ENCODE assay signal across 19 mouse cellular contexts in the genomic region with DNA sequence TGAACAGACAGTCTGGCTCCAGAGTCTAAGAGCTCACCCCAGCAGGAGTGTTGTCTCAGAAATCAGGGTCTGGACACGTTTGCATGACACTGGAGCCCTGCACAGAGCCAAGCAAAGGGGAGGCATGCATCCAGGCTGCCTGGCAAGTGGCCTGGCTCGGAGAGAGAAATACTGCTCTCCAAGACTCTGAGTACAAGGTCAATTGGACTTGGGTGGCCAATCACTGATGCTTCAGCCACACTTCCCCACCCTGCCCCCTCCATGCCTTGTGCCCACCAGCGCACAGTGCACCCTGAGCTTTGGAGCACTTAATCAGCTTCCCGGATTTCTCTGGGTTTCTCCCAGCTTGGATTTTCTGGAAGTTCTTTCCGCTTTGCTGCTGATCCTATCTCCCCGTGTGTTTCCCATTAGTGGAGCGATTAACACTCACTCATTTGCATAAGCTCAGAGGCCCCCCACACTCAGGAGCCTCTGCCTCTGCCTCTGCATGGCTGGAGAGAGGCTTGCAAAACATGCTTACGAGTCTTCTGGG. TPM values are rescaled to one million over a fixed set of nuclear protein-coding genes. Genes with fewer than 3 reads are reported as not detected.
DNase-seq lines count a peak whose midpoint lies in the region; ATAC-seq and TF ChIP-seq lines count a peak whose summit lies in the region.
"Had no signal": no experiment of that assay in that cellular context is flagged by ENCODE, and none has a peak within 500 bp of the region (broad histone marks: within the 10 kb centered on the region; RNA-seq: fewer than 3 reads in every experiment).

No protein-coding gene starts in this region.

- no peaks in the 10 kb centered on the region for H3K9me3 ChIP-seq in kidney, postnatal 0 days (replicated peaks; ENCODE audit: low read length)
- H3K9me3 ChIP-seq in midbrain, embryonic 14.5 days (ENCODE audit: control insufficient read depth, low read length): no peaks in the 10 kb centered on the region
- H3K9me3 ChIP-seq in heart, embryonic 10.5 days: no peaks in the 10 kb centered on the region
- H3K9me3 ChIP-seq: heart, embryonic 15.5 days; limb, embryonic 13.5 days; lung, embryonic 15.5 days had no signal

- no peaks in the 10 kb centered on the region for H3K4me1 ChIP-seq in kidney, postnatal 0 days (replicated peaks; ENCODE audit: insufficient read depth, low read length)
- no peaks in the 10 kb centered on the region for H3K4me1 ChIP-seq in midbrain, embryonic 14.5 days (ENCODE audit: control insufficient read depth, insufficient read depth, low read length)
- peaks cover 8% of the 10 kb centered on the region for H3K4me1 ChIP-seq in heart, embryonic 10.5 days
- H3K4me1 ChIP-seq: heart, embryonic 15.5 days; limb, embryonic 13.5 days; lung, embryonic 15.5 days had no signal

- H3K36me3 ChIP-seq in kidney, postnatal 0 days (ENCODE audit: insufficient read depth, low read length): no peaks in the 10 kb centered on the region
- H3K36me3 ChIP-seq in midbrain, embryonic 14.5 days (ENCODE audit: control insufficient read depth, insufficient read depth, low read length): no peaks in the 10 kb centered on the region
- H3K36me3 ChIP-seq in heart, embryonic 10.5 days: no peaks in the 10 kb centered on the region
- H3K36me3 ChIP-seq: heart, embryonic 15.5 days; limb, embryonic 13.5 days; lung, embryonic 15.5 days had no signal

- no peak overlapping the region for H3K27ac ChIP-seq in kidney, postnatal 0 days
- H3K27ac ChIP-seq in midbrain, embryonic 14.5 days (replicated peaks; ENCODE audit: low read depth, low read length): no peak overlapping the region
- H3K27ac ChIP-seq in heart, embryonic 10.5 days: no peak overlapping the region
- H3K27ac ChIP-seq: heart, embryonic 15.5 days; limb, embryonic 13.5 days; lung, embryonic 15.5 days had no signal

- no peak for TF ChIP-seq CTCF in kidney, postnatal 0 days (IDR thresholded peaks at IDR 0.05; ENCODE audit: low read depth)

- H3K4me2 ChIP-seq in kidney, postnatal 0 days (ENCODE audit: low read length): no peak overlapping the region
- no peak overlapping the region for H3K4me2 ChIP-seq in midbrain, embryonic 14.5 days (ENCODE audit: low read length)
- H3K4me2 ChIP-seq: heart, embryonic 15.5 days; limb, embryonic 13.5 days; lung, embryonic 15.5 days had no signal

- 19% methylated on average over 8 of the region's 8 CpGs for WGBS in kidney, postnatal 0 days
- 19% methylated on average over 8 of the region's 8 CpGs for WGBS in midbrain, embryonic 14.5 days
- WGBS in heart, embryonic 10.5 days: 19% methylated on average over 8 of the region's 8 CpGs

- ATAC-seq in kidney, postnatal 0 days (replicated peaks; ENCODE audit: low FRiP score, low read depth): no peak
- ATAC-seq in midbrain, embryonic 14.5 days (ENCODE audit: low FRiP score, low TSS enrichment): no peak
- ATAC-seq: forebrain, embryonic 14.5 days had no signal

- H3K9ac ChIP-seq in kidney, postnatal 0 days (ENCODE audit: low read depth, low read length): no peak overlapping the region
- H3K9ac ChIP-seq in midbrain, embryonic 14.5 days (replicated peaks; ENCODE audit: low read length): no peak overlapping the region
- H3K9ac ChIP-seq: heart, embryonic 15.5 days; limb, embryonic 13.5 days; lung, embryonic 15.5 days had no signal

- H3K27me3 ChIP-seq in kidney, postnatal 0 days (ENCODE audit: insufficient read depth, low read length): no peaks in the 10 kb centered on the region
- H3K27me3 ChIP-seq in midbrain, embryonic 14.5 days (ENCODE audit: control insufficient read depth, insufficient read depth, low read length): no peaks in the 10 kb centered on the region
- H3K27me3 ChIP-seq in heart, embryonic 10.5 days (ENCODE audit: insufficient read depth, poor library complexity, severe bottlenecking): peaks cover 14% of the 10 kb centered on the region; the same call in 1 of the 2 replicates
- H3K27me3 ChIP-seq: lung, embryonic 15.5 days had no signal

- H3K4me3 ChIP-seq in kidney, postnatal 0 days (replicated peaks; ENCODE audit: low read depth, low read length): no peak overlapping the region
- H3K4me3 ChIP-seq in midbrain, embryonic 14.5 days (replicated peaks; ENCODE audit: low read depth, low read length): no peak overlapping the region
- H3K4me3 ChIP-seq in heart, embryonic 10.5 days: no peak overlapping the region
- H3K4me3 ChIP-seq: heart, embryonic 15.5 days; limb, embryonic 13.5 days; lung, embryonic 15.5 days had no signal

- DNase-seq in adrenal gland, postnatal 25 days: peak; percentile 5
- DNase-seq in adrenal gland, adult (ENCODE audit: inconsistent age in 2 of 2, low spot score in 1 of 2): no peak
- DNase-seq in kidney, postnatal 0 days (ENCODE audit: low spot score): peak; percentile 18
- DNase-seq in kidney, postnatal 36 days: no peak
- peak; percentile 64 for DNase-seq in R1 (ENCODE audit: low read depth, low spot score)
- peak; percentile 10 for DNase-seq in midbrain, embryonic 14.5 days
- no peak for DNase-seq in gastrocnemius, postnatal 10 days
- DNase-seq in heart, embryonic 10.5 days (ENCODE audit: low spot score): no peak
- DNase-seq: cerebellum, adult 18-20 months; gastrocnemius, postnatal 14 days; kidney, adult 18-20 months had no signal

RNA-seq across cellular contexts. Expression of gene Foxd2, which starts 32.2 kb away (rescaled TPM):
- 1.1 and 1.6 TPM in 2 replicates for total RNA-seq in adrenal gland, postnatal 25 days (2021)
- 3.9 and 6.3 TPM in 2 replicates for polyA plus RNA-seq in kidney, postnatal 0 days (2015; fragmentation: Nextera tagmentation; extraction: Ambion mirVana)
- 0.11 and 0.54 TPM in 2 replicates for polyA plus RNA-seq in midbrain, embryonic 14.5 days (2014; fragmentation: Nextera tagmentation; extraction: Ambion mirVana)
- under 1 TPM; 0.85 to 0.90 TPM for total RNA-seq in gastrocnemius, postnatal 10 days (2021)
- polyA plus RNA-seq in heart, embryonic 10.5 days (2016; fragmentation: Nextera tagmentation; extraction: Ambion mirVana): 0.42 and 1.3 TPM in 2 replicates
- polyA plus RNA-seq: heart, embryonic 15.5 days had no signal

RNA-seq across cellular contexts. Expression of gene Foxe3, which starts 49.3 kb away (rescaled TPM):
- total RNA-seq in adrenal gland, postnatal 25 days (2021): not detected in 2 replicates
- polyA plus RNA-seq in kidney, postnatal 0 days (2015; fragmentation: Nextera tagmentation; extraction: Ambion mirVana): not detected in 2 replicates
- not detected in 2 replicates for polyA plus RNA-seq in midbrain, embryonic 14.5 days (2014; fragmentation: Nextera tagmentation; extraction: Ambion mirVana)
- total RNA-seq in gastrocnemius, postnatal 10 days (2021): not detected
- polyA plus RNA-seq in heart, embryonic 10.5 days (2016; fragmentation: Nextera tagmentation; extraction: Ambion mirVana): 0.62 TPM in 1 of 2 replicates, not detected in the other
- total RNA-seq: gastrocnemius, postnatal 14 days; layer of hippocampus, postnatal 14 days; MEL had no signal
- polyA plus RNA-seq: embryonic facial prominence, embryonic 14.5 days; forebrain, embryonic 14.5 days; heart, embryonic 15.5 days; limb, embryonic 13.5 days; lung, embryonic 15.5 days; thymus, postnatal 0 days had no signal

RNA-seq across cellular contexts. Expression of gene Gm12830, which starts 55.0 kb away (rescaled TPM):
- total RNA-seq in adrenal gland, postnatal 25 days (2021): not detected in 2 replicates
- polyA plus RNA-seq in kidney, postnatal 0 days (2015; fragmentation: Nextera tagmentation; extraction: Ambion mirVana): 0.07 TPM in 1 of 2 replicates, not detected in the other
- not detected in 2 replicates for polyA plus RNA-seq in midbrain, embryonic 14.5 days (2014; fragmentation: Nextera tagmentation; extraction: Ambion mirVana)
- total RNA-seq in gastrocnemius, postnatal 10 days (2021): not detected
- not detected in 2 replicates for polyA plus RNA-seq in heart, embryonic 10.5 days (2016; fragmentation: Nextera tagmentation; extraction: Ambion mirVana)
- total RNA-seq: gastrocnemius, postnatal 14 days; layer of hippocampus, postnatal 14 days; MEL had no signal
- polyA plus RNA-seq: embryonic facial prominence, embryonic 14.5 days; forebrain, embryonic 14.5 days; heart, embryonic 15.5 days; limb, embryonic 13.5 days; lung, embryonic 15.5 days; thymus, postnatal 0 days had no signal

Comparison
In these comparisons a context has a peak if more than half of its experiments do, and no peak if none do; other contexts are left out.
1. DNase-seq: peak in adrenal gland, postnatal 25 days (single experiment), kidney, postnatal 0 days (single experiment), R1 (single experiment) and midbrain, embryonic 14.5 days (single experiment); none in adrenal gland, adult (0 of 2), kidney, postnatal 36 days (0 of 2), gastrocnemius, postnatal 10 days (single experiment) and heart, embryonic 10.5 days (single experiment).